Mouse (Mus musculus) limb, embryonic 11.5 days (tissue): Measurements from ENCODE around the gene Bicral. TPM values are rescaled to one million over a fixed set of nuclear protein-coding genes. Genes with fewer than 3 reads are reported as not detected.

Experiments used
- polyA plus RNA-seq: library from polyadenylated mRNA; unstranded; fragments of >200 nt; fragmentation: Nextera tagmentation; extraction: Ambion mirVana; gene quantifications from 2 replicates; pipeline ENCODE4 v1.2.1, GENCODE M21; 2014

Bicral gene
- polyA plus RNA-seq, 1 experiment from 2014 or later = 4.6 TPM

Other genes starting within 250 kb of the Bicral start
- gene Ptk7, start 229.0 kb downstream of the Bicral start, polyA plus RNA-seq = 50.3 and 60.4 TPM in 2 replicates
- 23.8 and 25.7 TPM in 2 replicates for gene Klc4, start 212.5 kb downstream of the Bicral start, polyA plus RNA-seq
- 106 and 126 TPM in 2 replicates for gene Mrpl2, start 212.3 kb downstream of the Bicral start, polyA plus RNA-seq
- 34.6 and 36.3 TPM in 2 replicates for gene Cul7, start 208.1 kb downstream of the Bicral start, polyA plus RNA-seq
- 59.8 and 61.3 TPM in 2 replicates for gene Rrp36, start 184.1 kb downstream of the Bicral start, polyA plus RNA-seq
- gene Mea1, start 179.7 kb downstream of the Bicral start, polyA plus RNA-seq = 153 and 160 TPM in 2 replicates
- 117 and 121 TPM in 2 replicates for gene Klhdc3, start 177.6 kb downstream of the Bicral start, polyA plus RNA-seq
- gene Ppp2r5d, start 153.4 kb downstream of the Bicral start, polyA plus RNA-seq = 122 and 135 TPM in 2 replicates
- 18.1 and 18.5 TPM in 2 replicates for gene Pex6, start 147.0 kb downstream of the Bicral start, polyA plus RNA-seq
- 0.35 TPM in 1 of 2 replicates, not detected in the other for gene Gnmt, start 129.3 kb downstream of the Bicral start, polyA plus RNA-seq
- gene Cnpy3, start 106.3 kb downstream of the Bicral start, polyA plus RNA-seq = 49.1 and 52.4 TPM in 2 replicates
- gene Ptcra, start 94.8 kb downstream of the Bicral start, polyA plus RNA-seq = 0.48 and 0.91 TPM in 2 replicates
- 41.8 and 43.4 TPM in 2 replicates for gene 2310039H08Rik, start 85.8 kb downstream of the Bicral start, polyA plus RNA-seq
- gene Rpl7l1, start 75.8 kb downstream of the Bicral start, polyA plus RNA-seq = 195 and 196 TPM in 2 replicates
- gene Tbcc, start 32.2 kb upstream of the Bicral start, polyA plus RNA-seq = 73.0 and 73.3 TPM in 2 replicates
- gene Prph2, start 52.0 kb upstream of the Bicral start, polyA plus RNA-seq = not detected in 2 replicates
- gene Ubr2, start 152.1 kb upstream of the Bicral start, polyA plus RNA-seq = 19.2 and 20.2 TPM in 2 replicates